Mouse (Mus musculus): ENCODE measurements around the gene Tpk1.

GRCm38 (mm10) chr6:43391358-43391757, 274.7 kb downstream of the Tpk1 start:
- no peak for TF ChIP-seq CTCF (IDR thresholded peaks at IDR 0.05; ENCODE audit: extremely low read depth, insufficient read depth, low read length)
- no peak for TF ChIP-seq POLR2A (IDR thresholded peaks at IDR 0.05; ENCODE audit: extremely low read depth, insufficient read depth, low read length)

Data from cortical plate, adult 2 months (tissue).